Mouse (Mus musculus): Measurements from ENCODE around the gene Noct. TPM values are rescaled to one million over a fixed set of nuclear protein-coding genes. Genes with fewer than 3 reads are reported as not detected.

Noct gene
- total RNA-seq, 2 experiments from 2014 or later, result 5.8 to 39.1 TPM

Other genes with a start within 250 kb of the Noct start
- 68.1 and 69.2 TPM in 2 replicates for gene Elf2, start 116.2 kb downstream of the Noct start, total RNA-seq (2014; fragmentation: Nextera tagmentation)
- 117 and 122 TPM in 2 replicates for gene Elf2, start 116.2 kb downstream of the Noct start, total RNA-seq (2017)
- gene Mgarp, start 172.3 kb downstream of the Noct start, total RNA-seq (2014; fragmentation: Nextera tagmentation), result not detected in 2 replicates
- not detected in 2 replicates for gene Mgarp, start 172.3 kb downstream of the Noct start, total RNA-seq (2017)
- gene Ndufc1, start 184.5 kb downstream of the Noct start, total RNA-seq (2014; fragmentation: Nextera tagmentation), result 273 and 323 TPM in 2 replicates
- gene Ndufc1, start 184.5 kb downstream of the Noct start, total RNA-seq (2017), result 64.5 and 116 TPM in 2 replicates
- 116 and 129 TPM in 2 replicates for gene Naa15, start 190.7 kb downstream of the Noct start, total RNA-seq (2014; fragmentation: Nextera tagmentation)
- gene Naa15, start 190.7 kb downstream of the Noct start, total RNA-seq (2017), result 123 and 152 TPM in 2 replicates

All from megakaryocyte-erythroid progenitor cell, adult 5-6 weeks (primary cell).